Mouse (Mus musculus): Measurements from ENCODE around the gene Cpeb4. TPM values are rescaled to one million over a fixed set of nuclear protein-coding genes. Genes with fewer than 3 reads are reported as not detected.
"Not testable (repeated sequence)": the region's sequence is repeated elsewhere in the genome, so short reads cannot be mapped to it uniquely, and the experiment has no call there.

Gene Cpeb4
- total RNA-seq, 4 experiments from 2014 or later: 96.9 to 175 (median 107) TPM

DNA sequence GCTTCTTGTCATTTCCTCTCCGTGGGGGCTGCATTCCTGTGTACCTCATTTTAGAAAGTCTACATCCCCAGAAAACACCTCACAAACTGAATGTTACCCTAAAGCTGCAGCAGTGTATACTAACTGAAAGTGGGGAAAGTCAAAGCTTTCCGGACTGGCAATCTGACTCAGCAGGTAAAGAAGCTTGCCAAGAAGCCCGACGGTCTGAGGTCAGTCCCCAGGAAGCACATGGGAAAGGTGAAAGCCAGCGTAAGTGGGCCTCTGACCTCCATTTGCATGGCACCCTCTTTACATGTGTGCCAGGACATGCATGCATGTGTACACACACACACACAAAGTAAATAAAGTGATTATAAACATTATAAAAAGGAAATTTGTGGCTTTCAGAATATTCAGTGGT lies 103.7 kb downstream of the Cpeb4 start:
- no peak for DNase-seq

DNA sequence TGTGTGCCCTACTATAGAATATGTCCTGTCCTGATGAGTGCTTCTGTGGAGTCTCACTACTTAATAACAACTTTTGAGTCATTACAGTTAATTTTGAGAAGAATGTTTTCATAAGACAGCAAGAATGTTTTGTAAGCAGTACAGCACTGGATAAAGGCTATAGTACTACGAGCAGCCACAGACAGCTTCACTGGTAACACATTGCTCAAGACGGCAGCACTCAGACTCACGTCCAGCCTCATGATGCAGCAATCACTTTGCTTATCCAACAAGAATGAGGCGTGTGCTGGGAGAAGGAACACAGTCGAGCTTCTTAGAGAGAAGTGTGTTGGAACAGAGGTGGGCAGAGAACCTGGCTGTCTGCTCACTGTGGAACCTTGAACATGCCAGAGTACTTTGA lies 104.1 kb downstream of the Cpeb4 start:
- no peak for DNase-seq

DNA sequence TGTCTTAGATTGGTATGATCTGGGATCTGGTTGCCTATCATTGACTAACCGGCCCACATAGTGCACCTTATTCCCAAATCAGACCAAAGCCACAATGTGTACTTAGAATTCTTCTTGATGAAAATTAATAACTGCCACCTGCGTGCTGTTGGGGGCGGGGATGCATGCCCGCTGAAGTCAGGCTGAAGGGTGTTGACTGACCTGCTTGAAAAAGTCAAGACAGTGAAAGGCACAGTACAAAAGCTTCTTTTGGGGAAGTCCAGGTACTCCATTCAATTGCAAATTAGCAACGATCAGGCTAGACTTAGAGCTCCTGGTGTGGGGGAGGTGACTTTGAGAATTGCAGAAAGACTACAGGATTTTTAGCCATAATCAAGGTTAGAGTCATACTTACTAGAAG lies 108.1 kb downstream of the Cpeb4 start:
- not testable (repeated sequence) for DNase-seq

- no peak for DNase-seq
These were observed 109.8 kb downstream of the Cpeb4 start for GRCm38 (mm10) chr11:31981830-31982229.

- not testable (repeated sequence) for DNase-seq
These were observed 110.4 kb downstream of the Cpeb4 start for GRCm38 (mm10) chr11:31982247-31982943.

- no peak for DNase-seq
These were observed 111.2 kb downstream of the Cpeb4 start for GRCm38 (mm10) chr11:31983249-31983648.

GRCm38 (mm10) chr11:31984786-31985185 lies 112.8 kb downstream of the Cpeb4 start:
- DNase-seq: no peak

Other genes starting within 250 kb of the Cpeb4 start
- gene Bod1, start 200.3 kb upstream of the Cpeb4 start, total RNA-seq (2022): 10 to 100 TPM; 61.7 to 72.4 (median 68.6) TPM
- not detected for gene 4930524B15Rik, start 93.4 kb downstream of the Cpeb4 start, total RNA-seq (2022)
- gene Nsg2, start 128.3 kb downstream of the Cpeb4 start, total RNA-seq (2022): 10 to 100 TPM; 37.1 to 76.7 (median 48.5) TPM

Data from adrenal gland, adult 8-10 months (tissue).